Mouse (Mus musculus): ENCODE data around the gene Hcn2.

DNA sequence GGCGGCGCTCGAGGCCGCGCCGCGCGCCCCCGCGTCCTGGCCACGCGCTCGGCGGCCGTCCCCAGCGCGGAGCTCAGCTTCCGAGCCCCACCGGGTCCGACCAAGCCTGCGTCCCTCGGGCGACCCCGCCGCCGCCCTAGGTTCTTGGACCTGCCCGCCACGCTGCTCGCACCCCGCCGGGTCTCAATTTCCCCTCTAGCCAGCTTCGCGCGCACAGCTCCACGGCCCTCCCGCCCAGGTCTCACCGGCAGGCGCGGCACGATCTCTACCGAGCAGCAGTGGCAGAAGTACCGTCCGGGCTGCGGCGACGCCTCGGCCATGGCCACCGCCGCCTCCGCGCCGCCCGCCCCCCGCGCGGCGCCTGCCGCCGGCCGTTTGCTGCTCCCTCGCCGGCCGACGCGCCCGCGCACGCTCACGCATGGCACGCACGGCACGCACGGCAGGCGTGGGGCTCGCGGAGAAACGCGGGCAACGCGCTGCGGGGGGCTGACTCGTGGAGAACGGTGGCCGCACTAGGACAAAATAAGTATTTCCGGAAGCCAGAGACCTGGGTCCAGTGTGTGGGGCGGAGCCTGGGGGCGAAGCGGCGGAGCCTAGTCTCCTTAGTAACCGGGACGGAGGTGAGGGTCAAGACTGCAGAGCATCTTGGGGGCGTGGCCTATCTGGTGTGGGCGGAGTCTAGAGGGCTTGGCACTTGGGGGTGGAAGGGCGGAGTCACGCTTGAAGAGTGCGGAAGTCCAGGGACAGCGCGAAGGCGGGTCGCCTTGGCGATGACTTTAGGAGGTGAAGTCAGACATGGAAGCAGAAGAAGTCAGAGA, 50.3 kb downstream of the Hcn2 start, which contains the start of gene Rnf126:
- TF ChIP-seq EP300 (IDR thresholded peaks at IDR 0.05; ENCODE audit: low read length) (no peak), MYC (IDR thresholded peaks at IDR 0.05; ENCODE audit: low read depth, low read length) (peak; percentile 79), RAD21 (IDR thresholded peaks at IDR 0.05; ENCODE audit: low read depth, low read length) (no peak), POLR2AphosphoS2 (IDR thresholded peaks at IDR 0.05; ENCODE audit: low read depth, low read length) (no peak), BHLHE40 (IDR thresholded peaks at IDR 0.05; ENCODE audit: low read depth, low read length) (peak; percentile 95), KAT2A (IDR thresholded peaks at IDR 0.05; ENCODE audit: insufficient replicate concordance, low read length) (peak; percentile 84; the same call in 1 of the 2 replicates), GABPA (IDR thresholded peaks at IDR 0.05; ENCODE audit: insufficient replicate concordance, low read depth, low read length) (no peak; the same call in 1 of the 2 replicates), CTCF (conservative IDR thresholded peaks at IDR 0.05 in 1 of 2, IDR thresholded peaks at IDR 0.05 in 1 of 2; ENCODE audit: low read depth in 2 of 2, low read length in 2 of 2) (no peak), MAX (IDR thresholded peaks at IDR 0.05; ENCODE audit: low read length) (peak; percentile 87)

Data from CH12.LX (cell line).